Mouse (Mus musculus) forebrain, embryonic 10.5 days (tissue): Measurements from ENCODE around the gene 2010111I01Rik. TPM values are rescaled to one million over a fixed set of nuclear protein-coding genes. Genes with fewer than 3 reads are reported as not detected.
"Not testable (repeated sequence)": the region's sequence is repeated elsewhere in the genome, so short reads cannot be mapped to it uniquely, and the experiment has no call there.

Experiments
- DNase-seq: peaks from one replicate; pipeline ENCODE4 v3.0.0-alpha.2; 2017; ENCODE audit warnings: low spot score; ENCODE audit errors: extremely low spot score
- H3K27ac ChIP-seq: fragments of 300-500 bp; sonication (generic); 2 replicates; pipeline ENCODE4 v1.5.1; 2016; ENCODE audit warnings: mild to moderate bottlenecking
- H3K27me3 ChIP-seq: fragments of 300-500 bp; sonication (generic); 2 replicates; pipeline ENCODE4 v1.6.1; 2016; ENCODE audit warnings: mild to moderate bottlenecking; ENCODE audit not compliant: poor library complexity, severe bottlenecking
- H3K36me3 ChIP-seq: fragments of 300-500 bp; sonication (generic); replicated peaks from 2 replicates; pipeline ENCODE4 v1.6.1; 2016; ENCODE audit warnings: mild to moderate bottlenecking, moderate library complexity
- H3K4me1 ChIP-seq: fragments of 300-500 bp; sonication (generic); 2 replicates; pipeline ENCODE4 v1.6.1; 2016
- H3K4me3 ChIP-seq: fragments of 300-500 bp; sonication (generic); 2 replicates; pipeline ENCODE4 v1.5.1; 2016; ENCODE audit warnings: mild to moderate bottlenecking, moderate library complexity
- H3K9me3 ChIP-seq: fragments of 300-500 bp; sonication (generic); 2 replicates; pipeline ENCODE4 v1.6.1; 2016; ENCODE audit warnings: mild to moderate bottlenecking, moderate library complexity
- WGBS: fragments of 180-500 bp; shearing (Covaris S2); methylation state at CpG from one replicate; pipeline ENCODE4 v1.1.7; 2016; 5-methylcytosine and 5-hydroxymethylcytosine counted together
- polyA plus RNA-seq: library from polyadenylated mRNA; unstranded; fragments of >200 nt; fragmentation: Nextera tagmentation; extraction: Ambion mirVana; gene quantifications from 2 replicates; pipeline ENCODE4 v1.2.1, GENCODE M21; 2016

Gene 2010111I01Rik
- polyA plus RNA-seq, 1 experiment from 2014 or later = 45.6 TPM

- WGBS = 87% methylated on average over 11 of the region's 11 CpGs
- H3K27me3 ChIP-seq = no peaks in the 10 kb centered on the region
Measured at GRCm38 (mm10) chr13:62970515-62971269, 6.0 kb downstream of the 2010111I01Rik start.

DNA sequence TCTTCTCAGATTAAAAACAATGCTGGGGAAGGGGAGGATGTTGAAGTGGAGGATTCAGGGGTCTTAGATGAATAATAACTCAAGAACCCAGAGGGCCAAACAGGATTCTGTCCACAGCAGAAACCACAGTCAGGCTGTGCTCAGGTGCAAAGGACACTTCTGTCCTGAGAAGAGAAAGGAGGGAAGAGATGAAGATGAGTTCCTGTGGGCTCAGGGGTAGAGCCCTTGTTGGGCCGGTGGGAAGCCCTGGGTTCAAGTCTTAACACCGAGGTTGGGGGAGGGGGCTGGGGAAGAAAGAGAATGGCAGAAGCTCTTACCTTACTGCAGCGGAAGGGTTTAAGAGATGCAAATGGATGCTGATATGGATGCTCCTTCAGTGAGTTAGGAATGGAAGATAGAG lies 7.7 kb downstream of the 2010111I01Rik start:
- WGBS = 80% methylated on average over 3 of the region's 3 CpGs

More at GRCm38 (mm10) chr13:62970515-62971269, 6.0 kb downstream of the 2010111I01Rik start:
- DNase-seq = no peak
- no peaks in the 10 kb centered on the region; the same call in 1 of the 2 replicates for H3K36me3 ChIP-seq
- H3K27ac ChIP-seq = no peak overlapping the region
- no peak overlapping the region for H3K4me3 ChIP-seq
- peaks cover 9% of the 10 kb centered on the region for H3K4me1 ChIP-seq
- no peaks in the 10 kb centered on the region for H3K9me3 ChIP-seq

DNA sequence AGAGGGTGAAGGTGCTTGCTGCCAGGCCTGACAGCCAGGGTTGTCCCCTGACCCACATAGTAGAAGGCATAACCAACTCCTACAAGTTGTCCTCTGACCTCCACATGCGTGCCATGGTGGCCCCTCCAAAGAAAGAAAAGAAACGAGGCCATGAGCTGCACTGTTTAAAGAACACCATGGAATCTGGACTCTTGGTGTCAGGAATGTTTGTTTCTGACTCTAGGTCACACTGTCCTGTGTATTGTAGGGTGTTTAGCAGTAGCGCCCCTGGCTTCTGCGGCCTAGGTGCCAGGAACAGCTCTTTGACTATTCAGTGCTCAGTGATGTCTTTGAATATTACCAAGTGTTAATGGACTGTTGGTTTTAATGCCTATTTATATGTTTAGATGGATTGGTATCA lies 8.4 kb downstream of the 2010111I01Rik start:
- H3K4me1 ChIP-seq = peaks cover 9% of the 10 kb centered on the region
- no peak for DNase-seq
- no peak overlapping the region for H3K27ac ChIP-seq
- H3K27me3 ChIP-seq = no peaks in the 10 kb centered on the region
- H3K9me3 ChIP-seq = no peaks in the 10 kb centered on the region
- no peaks in the 10 kb centered on the region for H3K36me3 ChIP-seq
- no peak overlapping the region for H3K4me3 ChIP-seq
- 92% methylated on average over 4 of the region's 4 CpGs for WGBS

More for the DNA sequence above, 7.7 kb downstream of the 2010111I01Rik start:
- Histone ChIP-seq H3K9me3 (no peaks in the 10 kb centered on the region), H3K4me1 (peaks cover 6% of the 10 kb centered on the region), H3K27ac (no peak overlapping the region), H3K27me3 (no peaks in the 10 kb centered on the region), H3K36me3 (no peaks in the 10 kb centered on the region; the same call in 1 of the 2 replicates), H3K4me3 (no peak overlapping the region)
- no peak for DNase-seq

DNA sequence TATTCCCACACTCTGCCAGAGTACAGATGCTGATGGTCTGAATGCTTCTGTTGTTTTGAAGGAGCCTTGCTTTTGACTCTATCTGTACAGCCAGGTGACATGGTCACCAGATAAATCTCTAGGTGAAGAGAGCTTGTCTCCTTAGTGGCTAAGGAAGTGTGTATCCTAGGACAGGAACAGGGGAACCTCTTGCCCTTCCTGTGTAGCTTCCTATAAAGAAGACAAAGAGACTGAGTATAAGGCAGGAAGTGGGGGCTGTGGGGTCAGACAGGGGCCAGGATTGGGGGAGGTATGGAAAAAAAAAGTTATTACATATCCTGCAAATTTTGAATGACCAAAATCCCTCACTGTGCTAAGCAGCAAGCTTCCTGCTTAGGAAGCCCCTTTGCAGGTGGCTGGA lies 13.4 kb downstream of the 2010111I01Rik start:
- no peak for DNase-seq
- no peaks in the 10 kb centered on the region for H3K36me3 ChIP-seq
- no peaks in the 10 kb centered on the region for H3K9me3 ChIP-seq
- H3K27me3 ChIP-seq = no peaks in the 10 kb centered on the region
- H3K27ac ChIP-seq = no peak overlapping the region; the same call in 1 of the 2 replicates
- peaks cover 20% of the 10 kb centered on the region for H3K4me1 ChIP-seq
- no peak overlapping the region for H3K4me3 ChIP-seq

- no peaks in the 10 kb centered on the region for H3K27me3 ChIP-seq
- peak overlapping the region; percentile 27; the same call in 1 of the 2 replicates for H3K27ac ChIP-seq
- H3K4me1 ChIP-seq = peaks cover 17% of the 10 kb centered on the region
- H3K36me3 ChIP-seq = no peaks in the 10 kb centered on the region
- H3K9me3 ChIP-seq = no peaks in the 10 kb centered on the region
- WGBS = 81% methylated on average over 4 of the region's 4 CpGs
- DNase-seq = no peak
- H3K4me3 ChIP-seq = no peak overlapping the region
Measured at GRCm38 (mm10) chr13:62978784-62979183, 14.1 kb downstream of the 2010111I01Rik start.

GRCm38 (mm10) chr13:62979215-62979614 lies 14.5 kb downstream of the 2010111I01Rik start:
- peaks cover 13% of the 10 kb centered on the region; the same call in 1 of the 2 replicates for H3K4me1 ChIP-seq
- H3K27ac ChIP-seq = no peak overlapping the region
- 88% methylated on average over 4 of the region's 4 CpGs for WGBS
- no peaks in the 10 kb centered on the region for H3K9me3 ChIP-seq
- H3K36me3 ChIP-seq = no peaks in the 10 kb centered on the region
- no peak overlapping the region for H3K4me3 ChIP-seq
- no peak for DNase-seq
- no peaks in the 10 kb centered on the region for H3K27me3 ChIP-seq

GRCm38 (mm10) chr13:62980131-62980530 lies 15.4 kb downstream of the 2010111I01Rik start:
- no peaks in the 10 kb centered on the region for H3K9me3 ChIP-seq
- WGBS = 85% methylated on average over 2 of the region's 2 CpGs
- DNase-seq = no peak
- H3K4me1 ChIP-seq = peaks cover 13% of the 10 kb centered on the region; the same call in 1 of the 2 replicates
- no peak overlapping the region for H3K4me3 ChIP-seq
- no peaks in the 10 kb centered on the region for H3K27me3 ChIP-seq
- no peaks in the 10 kb centered on the region for H3K36me3 ChIP-seq
- no peak overlapping the region for H3K27ac ChIP-seq

DNA sequence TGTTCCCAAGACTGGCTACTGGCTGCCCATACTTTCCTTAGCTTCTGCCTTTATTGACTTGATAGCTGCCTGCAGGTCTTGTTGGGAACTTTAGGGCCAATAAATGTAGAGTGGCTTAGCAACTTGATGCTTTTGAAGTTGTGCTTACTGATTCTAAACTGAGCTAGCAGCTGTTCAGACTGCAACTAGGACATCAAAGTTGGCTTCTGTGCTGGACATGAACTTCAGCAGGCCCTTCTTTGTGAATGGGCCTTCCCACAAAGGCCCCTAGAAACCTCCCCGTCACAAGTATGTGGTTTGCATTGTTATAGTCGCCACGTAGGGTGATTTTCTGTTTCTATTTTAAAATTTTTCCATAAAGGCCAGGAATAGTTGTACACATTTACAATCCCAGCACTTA lies 19.8 kb downstream of the 2010111I01Rik start:
- H3K36me3 ChIP-seq = no peaks in the 10 kb centered on the region
- no peak overlapping the region for H3K4me3 ChIP-seq
- no peak for DNase-seq
- no peaks in the 10 kb centered on the region for H3K27me3 ChIP-seq
- no peak overlapping the region for H3K27ac ChIP-seq
- no peaks in the 10 kb centered on the region for H3K4me1 ChIP-seq
- no peaks in the 10 kb centered on the region for H3K9me3 ChIP-seq
- WGBS = 91% methylated on average over 3 of the region's 3 CpGs

DNA sequence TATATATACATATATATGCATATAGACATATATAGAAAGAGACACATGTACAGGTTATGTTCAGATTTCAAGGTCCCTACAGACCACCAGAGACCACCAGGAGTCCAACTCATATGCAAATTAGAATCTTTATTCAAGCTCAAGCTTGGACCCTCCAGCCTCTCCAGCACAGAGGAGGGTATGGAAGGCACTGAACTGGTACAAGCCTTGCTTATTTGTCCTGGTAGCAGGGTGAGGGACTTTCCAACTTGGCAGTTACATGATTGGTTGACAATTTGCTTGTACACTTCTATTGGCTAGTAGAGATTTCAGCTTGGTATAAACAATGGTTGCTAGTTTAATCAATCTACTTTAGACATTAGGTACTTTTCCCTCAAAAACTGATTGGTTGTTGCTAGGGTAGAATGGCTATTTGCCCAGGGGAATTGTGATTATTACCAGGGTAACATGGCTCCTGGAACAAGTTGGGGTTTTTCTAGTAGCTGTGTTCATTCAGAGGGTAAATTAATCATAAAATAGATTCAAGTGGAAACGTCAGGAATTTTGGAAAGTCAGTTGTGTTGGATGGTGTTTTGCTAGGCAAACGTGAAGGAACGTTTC lies 25.3 kb downstream of the 2010111I01Rik start:
- no peaks in the 10 kb centered on the region for H3K9me3 ChIP-seq
- no peak overlapping the region for H3K27ac ChIP-seq
- no peaks in the 10 kb centered on the region for H3K36me3 ChIP-seq
- no peaks in the 10 kb centered on the region for H3K4me1 ChIP-seq
- no peak for DNase-seq
- H3K27me3 ChIP-seq = no peaks in the 10 kb centered on the region
- 84% methylated on average over 3 of the region's 3 CpGs for WGBS
- no peak overlapping the region for H3K4me3 ChIP-seq

GRCm38 (mm10) chr13:62993543-62994477 lies 29.1 kb downstream of the 2010111I01Rik start:
- DNase-seq = no peak
- Histone ChIP-seq H3K36me3 (no peaks in the 10 kb centered on the region), H3K4me3 (no peak overlapping the region), H3K27me3 (no peaks in the 10 kb centered on the region), H3K9me3 (no peaks in the 10 kb centered on the region), H3K27ac (no peak overlapping the region), H3K4me1 (no peaks in the 10 kb centered on the region)
- WGBS = 89% methylated on average over 5 of the region's 5 CpGs

- Histone ChIP-seq H3K4me3 (no peak overlapping the region), H3K36me3 (no peaks in the 10 kb centered on the region), H3K27ac (no peak overlapping the region), H3K27me3 (no peaks in the 10 kb centered on the region), H3K4me1 (no peaks in the 10 kb centered on the region), H3K9me3 (no peaks in the 10 kb centered on the region)
- WGBS = 91% methylated on average over 2 of the region's 2 CpGs
- DNase-seq = no peak
Measured at GRCm38 (mm10) chr13:62996767-62997166, 32.1 kb downstream of the 2010111I01Rik start.

DNA sequence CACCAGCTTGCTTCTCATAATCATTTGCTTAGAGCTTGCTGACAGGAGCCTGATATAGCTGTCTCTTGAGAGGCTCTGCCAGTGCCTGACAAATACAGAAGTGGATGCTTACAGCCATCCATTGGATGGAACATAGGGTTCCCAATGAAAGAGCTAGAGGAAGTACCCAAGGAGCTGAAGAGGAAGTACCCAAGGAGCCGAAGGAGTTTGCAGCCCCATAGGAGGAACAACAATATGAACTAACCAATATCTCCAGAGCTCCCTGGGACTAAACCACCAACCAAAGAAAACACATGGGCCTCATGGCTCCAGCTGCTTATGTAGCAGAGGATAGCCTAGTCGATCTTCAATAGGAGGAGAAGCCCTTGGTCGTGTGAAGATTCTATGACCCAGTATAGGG lies 42.8 kb downstream of the 2010111I01Rik start:
- H3K4me1 ChIP-seq, H3K36me3 ChIP-seq, H3K27me3 ChIP-seq, H3K27ac ChIP-seq, H3K9me3 ChIP-seq, DNase-seq, H3K4me3 ChIP-seq: not testable (repeated sequence)
- 83% methylated on average over 3 of the region's 3 CpGs for WGBS
